Mouse (Mus musculus) limb, embryonic 12.5 days (tissue): ENCODE measurements around the gene Pcgf6. TPM values are rescaled to one million over a fixed set of nuclear protein-coding genes. Genes with fewer than 3 reads are reported as not detected.

Experiments used
- ATAC-seq: fragments of 200-750 bp; cut with Nextera tagmentation; 2 replicates; pipeline ENCODE4 v1.8.0; 2017; ENCODE audit warnings: low read depth, moderate TSS enrichment; ENCODE audit not compliant: insufficient number of reproducible peaks, insufficient read depth, low FRiP score, low TSS enrichment
- H3K27ac ChIP-seq: fragments of 300-500 bp; sonication (generic); 2 replicates; pipeline ENCODE4 v1.5.1; 2016; ENCODE audit warnings: mild to moderate bottlenecking, moderate library complexity
- H3K27me3 ChIP-seq: fragments of 300-500 bp; sonication (generic); 2 replicates; pipeline ENCODE4 v1.6.1; 2016; ENCODE audit warnings: mild to moderate bottlenecking, moderate library complexity
- H3K36me3 ChIP-seq: fragments of 300-500 bp; sonication (generic); 2 replicates; pipeline ENCODE4 v1.6.1; 2016; ENCODE audit warnings: mild to moderate bottlenecking, moderate library complexity
- H3K4me1 ChIP-seq: fragments of 300-500 bp; sonication (generic); replicated peaks from 2 replicates; pipeline ENCODE4 v1.6.1; 2016
- H3K4me2 ChIP-seq: fragments of 300-500 bp; sonication (generic); 2 replicates; pipeline ENCODE4 v1.6.1; 2016; ENCODE audit warnings: mild to moderate bottlenecking, moderate library complexity
- H3K4me3 ChIP-seq: fragments of 300-500 bp; sonication (generic); replicated peaks from 2 replicates; pipeline ENCODE4 v1.5.1; 2016; ENCODE audit warnings: mild to moderate bottlenecking
- H3K9ac ChIP-seq: fragments of 300-500 bp; sonication (generic); replicated peaks from 2 replicates; pipeline ENCODE4 v1.6.1; 2016; ENCODE audit warnings: mild to moderate bottlenecking, moderate library complexity
- H3K9me3 ChIP-seq: fragments of 300-500 bp; sonication (generic); 2 replicates; pipeline ENCODE4 v1.6.1; 2016; ENCODE audit warnings: mild to moderate bottlenecking, moderate library complexity
- whole genome bisulfite sequencing: fragments of 180-500 bp; shearing (Covaris S2); methylation state at CpG from one replicate; pipeline ENCODE4 v1.1.7; 2016; 5-methylcytosine and 5-hydroxymethylcytosine counted together
- polyA plus RNA-seq: library from polyadenylated mRNA; unstranded; fragments of >200 nt; fragmentation: Nextera tagmentation; extraction: Ambion mirVana; gene quantifications from 2 replicates; pipeline ENCODE4 v1.2.1, GENCODE M21; 2016

Pcgf6 gene
- polyA plus RNA-seq, 1 experiment from 2014 or later, result 35.7 TPM

DNA sequence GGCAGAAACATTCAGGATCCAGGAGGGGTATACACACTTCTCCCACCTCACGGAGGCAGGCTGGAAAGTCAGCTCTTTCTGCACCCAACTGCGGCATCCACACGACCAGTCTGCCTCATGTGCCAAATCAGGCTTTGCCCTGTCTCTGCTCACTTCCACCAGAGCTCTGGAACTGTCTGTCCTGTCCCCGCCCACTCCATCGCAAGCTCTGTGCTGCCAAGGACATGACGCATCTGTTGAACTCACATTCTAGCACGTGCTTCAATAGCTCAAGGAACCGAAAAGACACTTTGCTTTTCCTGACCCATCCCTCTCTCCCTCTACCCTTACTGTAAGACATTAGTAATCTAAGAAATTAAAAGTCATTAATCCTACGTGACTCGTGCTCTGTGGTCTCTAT, 25.8 kb downstream of the Pcgf6 start:
- Histone ChIP-seq H3K36me3 (no peaks in the 10 kb centered on the region), H3K27ac (no peak overlapping the region), H3K4me3 (no peak overlapping the region), H3K9me3 (no peaks in the 10 kb centered on the region), H3K4me1 (no peaks in the 10 kb centered on the region), H3K27me3 (no peaks in the 10 kb centered on the region), H3K9ac (no peak overlapping the region), H3K4me2 (no peak overlapping the region)
- ATAC-seq, result no peak
- WGBS, result 81% methylated on average over 10 of the region's 10 CpGs

DNA sequence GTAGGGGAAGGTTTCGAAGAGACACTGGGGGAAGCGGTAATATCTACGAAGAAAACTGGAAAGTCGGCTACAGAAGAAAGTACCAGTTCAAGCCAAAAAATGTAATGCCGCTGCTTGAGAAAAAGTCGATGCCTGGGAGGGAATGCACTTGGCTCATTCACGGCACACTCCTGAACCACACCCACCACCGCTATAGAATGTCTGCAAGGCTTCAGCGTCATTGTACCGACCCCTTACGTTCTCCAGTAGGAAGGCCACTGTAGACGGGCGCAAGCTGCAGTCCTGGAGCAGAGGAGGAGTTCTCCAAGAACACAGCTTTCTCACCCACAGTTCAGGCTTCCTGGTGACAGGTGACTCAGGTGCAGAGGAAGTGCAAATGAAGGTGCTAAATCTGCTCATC, 27.2 kb downstream of the Pcgf6 start:
- 86% methylated on average over 13 of the region's 13 CpGs for WGBS
- Histone ChIP-seq H3K9me3 (no peaks in the 10 kb centered on the region), H3K4me2 (no peak overlapping the region), H3K27me3 (peaks cover 7% of the 10 kb centered on the region), H3K4me1 (peaks cover 6% of the 10 kb centered on the region; the same call in 1 of the 2 replicates), H3K36me3 (no peaks in the 10 kb centered on the region), H3K4me3 (no peak overlapping the region), H3K9ac (no peak overlapping the region), H3K27ac (no peak overlapping the region)
- no peak for ATAC-seq

- Histone ChIP-seq H3K27me3 (peaks cover 16% of the 10 kb centered on the region), H3K9ac (no peak overlapping the region), H3K4me3 (no peak overlapping the region), H3K36me3 (no peaks in the 10 kb centered on the region), H3K4me1 (peaks cover 6% of the 10 kb centered on the region; the same call in 1 of the 2 replicates), H3K9me3 (no peaks in the 10 kb centered on the region), H3K27ac (no peak overlapping the region), H3K4me2 (no peak overlapping the region)
- ATAC-seq, result no peak
- 78% methylated on average over 4 of the region's 4 CpGs for WGBS
Measured at GRCm38 (mm10) chr19:47022709-47023108, 28.0 kb downstream of the Pcgf6 start.

DNA sequence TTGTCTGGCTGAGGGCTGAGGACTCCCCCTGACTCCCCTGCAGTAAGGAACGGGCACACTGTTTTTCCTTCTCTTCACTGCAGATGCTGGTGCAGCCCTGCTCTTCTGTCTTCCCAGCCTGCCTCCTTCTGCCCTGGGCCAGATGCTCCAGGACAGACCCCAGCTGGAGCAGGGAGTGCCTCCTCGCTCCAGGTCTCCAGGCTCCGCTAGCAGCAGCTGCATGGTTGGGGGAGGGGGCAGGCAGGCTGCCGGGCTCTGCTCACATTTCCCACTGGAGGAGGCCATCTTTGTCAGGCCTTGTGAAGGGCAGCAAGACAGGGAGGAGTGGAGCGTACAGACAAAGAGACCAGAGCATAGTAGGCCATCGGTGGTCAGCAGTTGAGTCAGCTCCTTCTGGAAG, 31.4 kb downstream of the Pcgf6 start:
- Histone ChIP-seq H3K4me1 (peaks cover 21% of the 10 kb centered on the region), H3K4me2 (no peak overlapping the region), H3K9me3 (no peaks in the 10 kb centered on the region), H3K27me3 (peaks cover 44% of the 10 kb centered on the region), H3K27ac (no peak overlapping the region), H3K4me3 (no peak overlapping the region), H3K36me3 (no peaks in the 10 kb centered on the region), H3K9ac (no peak overlapping the region)
- WGBS, result 22% methylated on average over 6 of the region's 6 CpGs
- ATAC-seq, result no peak

DNA sequence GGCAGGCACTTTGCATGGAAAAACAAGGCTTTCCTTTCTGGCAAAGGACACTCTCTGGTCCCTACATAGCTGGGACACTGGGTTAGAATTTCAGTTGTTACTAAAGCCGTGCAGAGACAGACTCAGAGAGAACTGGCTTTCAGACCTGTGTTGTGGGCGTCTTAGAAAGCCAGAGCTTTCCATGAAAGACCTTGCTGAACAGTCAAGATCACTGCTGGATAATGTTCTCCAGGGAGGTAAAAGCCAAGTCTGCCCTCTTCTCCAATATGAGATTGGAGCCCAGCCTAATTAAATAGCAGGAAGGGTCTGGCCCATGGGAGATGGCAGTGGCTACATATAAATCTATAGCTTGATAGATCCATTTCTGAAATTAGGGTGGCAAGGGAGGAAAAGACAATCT, 32.4 kb downstream of the Pcgf6 start:
- no peak overlapping the region for H3K27ac ChIP-seq
- WGBS, result 38% methylated on average over 2 of the region's 2 CpGs
- no peak overlapping the region for H3K4me2 ChIP-seq
- no peaks in the 10 kb centered on the region for H3K9me3 ChIP-seq
- ATAC-seq, result no peak
- peaks cover 54% of the 10 kb centered on the region for H3K27me3 ChIP-seq
- no peak overlapping the region for H3K4me3 ChIP-seq
- H3K4me1 ChIP-seq, result peaks cover 23% of the 10 kb centered on the region
- H3K9ac ChIP-seq, result no peak overlapping the region
- H3K36me3 ChIP-seq, result no peaks in the 10 kb centered on the region

DNA sequence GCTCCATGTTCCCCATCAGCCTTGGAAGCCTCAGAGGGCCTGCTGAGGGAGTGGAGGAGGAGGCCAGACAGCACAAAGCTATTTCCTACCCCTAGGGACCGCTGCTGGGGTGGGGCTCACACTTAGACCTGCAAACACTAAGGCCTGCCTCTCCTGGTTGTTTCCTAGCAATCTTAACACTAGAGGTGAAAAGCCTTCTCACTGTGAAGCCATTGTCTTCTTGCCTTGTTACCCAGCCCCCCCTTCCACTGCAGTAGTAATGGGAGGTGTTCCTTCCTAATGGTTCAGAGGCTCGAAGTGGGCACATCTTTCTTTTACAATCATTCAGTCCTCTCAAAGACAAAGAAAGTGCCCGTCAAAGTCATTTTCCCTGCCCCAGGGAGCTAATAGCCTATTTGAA, 32.9 kb downstream of the Pcgf6 start:
- H3K27ac ChIP-seq, result no peak overlapping the region
- H3K36me3 ChIP-seq, result no peaks in the 10 kb centered on the region
- H3K4me2 ChIP-seq, result no peak overlapping the region
- no peak for ATAC-seq
- peaks cover 58% of the 10 kb centered on the region for H3K27me3 ChIP-seq
- no peak overlapping the region for H3K9ac ChIP-seq
- no peak overlapping the region for H3K4me3 ChIP-seq
- no peaks in the 10 kb centered on the region for H3K9me3 ChIP-seq
- H3K4me1 ChIP-seq, result peaks cover 23% of the 10 kb centered on the region
- 8% methylated on average over 3 of the region's 3 CpGs for WGBS

GRCm38 (mm10) chr19:47016487-47016886, 34.2 kb downstream of the Pcgf6 start:
- no peak overlapping the region for H3K9ac ChIP-seq
- no peak for ATAC-seq
- H3K9me3 ChIP-seq, result no peaks in the 10 kb centered on the region
- H3K27ac ChIP-seq, result no peak overlapping the region
- no peaks in the 10 kb centered on the region for H3K36me3 ChIP-seq
- H3K27me3 ChIP-seq, result peaks cover 72% of the 10 kb centered on the region
- peaks cover 23% of the 10 kb centered on the region for H3K4me1 ChIP-seq
- H3K4me3 ChIP-seq, result no peak overlapping the region
- no peak overlapping the region for H3K4me2 ChIP-seq
- WGBS, result 1% methylated on average over 15 of the region's 15 CpGs

GRCm38 (mm10) chr19:47015965-47016364, 34.7 kb downstream of the Pcgf6 start:
- no peaks in the 10 kb centered on the region for H3K36me3 ChIP-seq
- H3K4me3 ChIP-seq, result no peak overlapping the region
- peaks cover 77% of the 10 kb centered on the region for H3K27me3 ChIP-seq
- WGBS, result 2% methylated on average over 9 of the region's 9 CpGs
- no peak overlapping the region for H3K9ac ChIP-seq
- H3K4me1 ChIP-seq, result peaks cover 23% of the 10 kb centered on the region
- H3K4me2 ChIP-seq, result peak overlapping the region; percentile 85; the same call in 1 of the 2 replicates
- ATAC-seq, result no peak
- H3K27ac ChIP-seq, result no peak overlapping the region
- H3K9me3 ChIP-seq, result no peaks in the 10 kb centered on the region

GRCm38 (mm10) chr19:47015396-47015795, 35.3 kb downstream of the Pcgf6 start:
- under 1% methylated on average over 37 of the region's 37 CpGs for WGBS
- Histone ChIP-seq H3K9ac (no peak overlapping the region), H3K4me3 (peak overlapping the region; percentile 49), H3K36me3 (no peaks in the 10 kb centered on the region), H3K4me2 (peak overlapping the region; percentile 85), H3K27me3 (peaks cover 80% of the 10 kb centered on the region), H3K4me1 (peaks cover 23% of the 10 kb centered on the region), H3K27ac (no peak overlapping the region), H3K9me3 (no peaks in the 10 kb centered on the region)
- no peak for ATAC-seq

DNA sequence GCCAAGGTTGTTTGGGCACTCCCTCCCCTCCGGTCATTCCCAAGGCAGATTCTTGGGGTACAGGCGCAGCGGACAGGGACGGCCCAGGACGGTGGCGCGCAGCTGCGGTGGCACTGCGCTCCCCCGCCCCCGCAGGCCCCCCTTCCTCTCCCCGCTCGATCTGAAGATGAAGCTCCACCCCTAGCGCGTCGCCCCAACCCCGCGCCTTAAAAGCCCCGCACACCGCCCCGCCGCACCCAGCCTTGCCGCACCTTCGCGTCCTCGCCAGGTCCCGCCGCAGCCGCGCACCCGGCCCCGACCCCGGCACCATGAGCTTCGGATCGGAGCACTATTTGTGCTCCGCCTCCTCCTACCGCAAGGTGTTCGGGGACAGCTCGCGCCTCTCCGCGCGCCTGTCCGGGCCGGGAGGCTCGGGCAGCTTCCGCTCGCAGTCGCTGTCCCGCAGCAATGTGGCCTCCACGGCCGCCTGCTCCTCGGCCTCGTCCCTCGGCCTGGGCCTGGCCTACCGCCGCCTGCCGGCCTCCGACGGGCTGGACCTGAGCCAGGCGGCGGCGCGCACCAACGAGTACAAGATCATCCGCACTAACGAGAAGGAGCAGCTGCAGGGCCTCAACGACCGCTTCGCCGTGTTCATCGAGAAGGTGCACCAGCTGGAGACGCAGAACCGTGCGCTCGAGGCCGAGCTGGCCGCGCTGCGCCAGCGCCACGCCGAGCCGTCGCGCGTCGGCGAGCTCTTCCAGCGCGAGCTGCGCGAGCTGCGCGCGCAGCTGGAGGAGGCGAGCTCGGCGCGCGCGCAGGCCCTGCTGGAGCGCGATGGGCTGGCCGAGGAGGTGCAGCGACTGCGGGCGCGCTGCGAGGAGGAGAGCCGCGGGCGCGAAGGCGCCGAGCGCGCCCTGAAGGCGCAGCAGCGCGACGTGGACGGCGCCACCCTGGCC, 36.0 kb downstream of the Pcgf6 start, which contains the start of the genes Ina and Nt5c2:
TSS of gene Ina (plus strand) at position 252 of the 935 bp plus-strand sequence.
TSS of gene Nt5c2 (minus strand) at position 707 of the 935 bp plus-strand sequence.
- ATAC-seq, result peak; percentile 52
- Histone ChIP-seq H3K36me3 (no peaks in the 10 kb centered on the region), H3K9ac (0 out of 2 replicates have a peak within 1 kb of the TSS, but pooled peaks have one; percentile 8), H3K27ac (no peak within 1 kb of the TSS), H3K4me3 (peak within 1 kb of the TSS; percentile 49), H3K4me1 (peaks cover 23% of the 10 kb centered on the region), H3K27me3 (peaks cover 86% of the 10 kb centered on the region), H3K4me2 (peak within 1 kb of the TSS; percentile 85), H3K9me3 (no peaks in the 10 kb centered on the region)
- WGBS, result under 1% methylated on average over 123 of the region's 124 CpGs

- Histone ChIP-seq H3K27ac (no peak overlapping the region), H3K4me2 (peak overlapping the region; percentile 85), H3K36me3 (no peaks in the 10 kb centered on the region), H3K4me1 (peaks cover 18% of the 10 kb centered on the region), H3K4me3 (peak overlapping the region; percentile 49), H3K27me3 (peaks cover 82% of the 10 kb centered on the region), H3K9ac (no peak overlapping the region), H3K9me3 (no peaks in the 10 kb centered on the region)
- WGBS, result 2% methylated on average over 11 of the region's 11 CpGs
- no peak for ATAC-seq
Measured at GRCm38 (mm10) chr19:47014159-47014446, 36.6 kb downstream of the Pcgf6 start.
